Mouse (Mus musculus) cerebral cortex, adult 2 months (tissue): ENCODE measurements around the gene Rps19.

Experiments used
- WGBS: fragments of 180-500 bp; shearing (Covaris S2); methylation state at CpG from one replicate; pipeline ENCODE4 v1.1.7; 2018; 5-methylcytosine and 5-hydroxymethylcytosine counted together

Gene Rps19

DNA sequence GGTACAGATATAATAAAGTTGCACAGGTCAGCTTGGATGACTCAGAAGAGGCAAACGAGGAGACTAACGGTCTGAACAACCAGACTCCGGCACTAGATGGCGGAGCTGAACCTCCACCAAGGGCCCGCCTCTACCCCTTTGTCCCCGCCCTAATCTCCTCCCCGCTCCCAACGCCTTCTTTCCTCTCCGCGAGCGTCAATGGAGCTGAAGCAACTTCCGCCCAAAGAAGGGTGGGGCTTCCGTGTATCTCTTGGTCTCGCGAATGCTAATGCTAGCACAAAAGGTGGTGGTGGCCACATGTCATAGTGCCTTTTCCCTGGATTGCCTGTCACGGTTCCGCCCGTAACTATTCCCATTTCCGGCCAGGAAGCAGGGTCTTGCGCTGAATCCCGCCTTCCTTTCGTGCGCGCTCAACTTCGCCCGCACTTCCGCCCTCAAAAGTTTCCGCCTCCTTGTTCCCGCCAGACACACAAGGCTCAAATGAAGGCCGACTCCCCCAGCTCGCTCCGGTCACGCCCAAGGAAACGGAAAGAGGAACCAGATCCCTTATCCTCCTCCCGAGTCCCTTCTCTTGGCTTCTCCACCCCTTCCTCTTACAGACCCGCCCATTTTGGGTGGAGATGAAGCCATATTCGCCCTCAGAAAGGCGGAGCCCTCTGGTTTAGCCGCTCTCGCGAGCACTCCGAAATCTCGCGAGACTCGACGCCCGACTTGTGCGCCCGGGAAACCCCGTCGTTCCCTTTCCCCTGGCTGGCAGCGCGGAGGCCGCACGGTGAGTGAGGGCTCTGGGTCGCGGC lies at the start of gene Rps19:
Rps19 (plus strand) TSS at position 476 of the 797 bp plus-strand sequence.
- WGBS: under 1% methylated on average over 57 of the region's 57 CpGs

DNA sequence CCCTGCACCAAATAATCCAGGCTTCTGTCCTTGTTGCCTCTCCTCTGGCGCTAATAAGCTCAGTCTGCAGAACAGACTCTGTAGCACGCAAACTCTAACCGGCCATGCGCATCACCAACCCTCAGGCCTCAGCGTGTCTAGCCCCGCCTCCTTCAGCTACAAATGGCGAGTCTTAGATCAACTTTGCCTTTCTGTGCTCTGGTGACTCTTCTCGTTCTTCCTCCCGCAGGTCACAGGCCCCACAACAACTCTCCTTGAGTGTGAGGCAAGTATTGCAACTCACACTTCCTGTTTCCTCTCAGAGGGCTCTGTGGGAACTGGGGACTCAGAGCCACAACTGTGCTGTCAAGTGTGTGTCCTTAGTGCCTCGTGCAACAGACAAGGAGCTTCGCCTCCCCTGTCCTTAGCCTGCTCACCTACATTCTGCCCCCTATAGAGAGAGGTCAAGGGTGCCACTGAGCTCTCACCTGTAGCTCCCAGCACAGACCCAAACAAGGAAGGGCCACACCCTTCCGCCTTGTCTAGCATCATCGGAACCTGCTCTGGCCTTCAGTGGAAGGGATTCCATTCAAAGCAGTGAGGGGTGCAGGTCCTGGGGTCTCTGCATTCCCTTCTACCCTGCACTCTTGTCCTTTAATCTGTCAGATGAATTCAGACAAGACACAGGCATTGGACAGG lies 45.3 kb upstream of the Rps19 start:
- WGBS: 71% methylated on average over 13 of the region's 13 CpGs

DNA sequence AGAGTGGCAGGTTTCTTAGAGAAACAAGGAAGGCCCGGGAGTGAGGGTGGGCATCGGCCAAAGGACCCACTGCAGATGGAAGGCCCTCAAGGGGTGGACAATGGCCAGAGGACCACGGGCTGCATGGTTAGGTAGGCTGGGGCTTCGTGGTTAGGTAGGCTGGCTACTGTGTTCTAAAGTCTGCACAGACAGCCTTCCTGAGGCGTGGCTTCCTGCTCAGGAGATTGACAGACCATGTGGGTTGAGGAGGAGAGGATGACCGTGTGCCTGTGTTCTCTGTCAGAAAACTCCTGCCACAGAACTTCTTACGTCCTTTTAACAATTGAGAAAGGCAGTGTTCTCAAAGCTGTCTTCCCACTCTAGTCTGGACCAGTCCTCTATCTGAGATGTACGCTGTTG lies 44.8 kb upstream of the Rps19 start:
- 82% methylated on average over 8 of the region's 8 CpGs for WGBS

DNA sequence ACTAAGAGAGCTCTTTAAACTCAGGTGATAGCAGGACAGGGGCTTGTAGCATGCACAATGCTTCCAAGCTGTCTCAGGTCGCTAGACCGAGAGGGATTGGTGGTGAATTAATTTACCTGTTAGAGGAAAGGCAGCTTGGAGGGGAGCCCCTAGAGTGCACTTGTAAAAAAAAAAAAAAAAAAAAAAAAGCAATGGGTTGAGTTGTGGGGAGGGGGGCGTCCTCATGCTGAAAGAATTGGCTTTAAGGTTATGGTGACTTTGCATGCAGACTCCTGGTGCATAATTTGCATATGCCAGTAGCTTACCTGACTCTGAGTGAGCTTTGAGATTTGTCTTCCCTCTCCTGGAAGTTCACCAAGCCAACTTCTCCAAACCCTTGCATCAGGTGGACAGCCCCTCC lies 43.8 kb upstream of the Rps19 start:
- 76% methylated on average over 3 of the region's 3 CpGs for WGBS

DNA sequence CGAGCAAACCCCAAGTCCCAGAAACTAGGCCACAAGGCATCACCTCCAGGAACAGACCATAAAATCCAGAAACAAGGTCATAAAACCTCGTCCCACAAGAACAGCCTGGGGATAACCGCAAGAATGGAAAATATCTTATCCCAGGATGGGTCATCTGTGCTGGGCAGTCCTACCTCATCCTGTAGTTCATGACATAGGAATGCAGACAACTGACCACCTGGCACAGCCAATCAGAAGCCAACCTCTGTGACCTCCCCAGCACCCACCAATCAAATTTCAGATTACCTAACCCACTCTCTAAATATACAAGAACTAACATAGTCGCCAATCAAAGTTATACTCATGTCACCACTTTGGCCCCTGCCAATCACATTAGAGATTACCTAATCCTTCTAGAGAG lies 43.2 kb upstream of the Rps19 start:
- 86% methylated on average over 4 of the region's 4 CpGs for WGBS

DNA sequence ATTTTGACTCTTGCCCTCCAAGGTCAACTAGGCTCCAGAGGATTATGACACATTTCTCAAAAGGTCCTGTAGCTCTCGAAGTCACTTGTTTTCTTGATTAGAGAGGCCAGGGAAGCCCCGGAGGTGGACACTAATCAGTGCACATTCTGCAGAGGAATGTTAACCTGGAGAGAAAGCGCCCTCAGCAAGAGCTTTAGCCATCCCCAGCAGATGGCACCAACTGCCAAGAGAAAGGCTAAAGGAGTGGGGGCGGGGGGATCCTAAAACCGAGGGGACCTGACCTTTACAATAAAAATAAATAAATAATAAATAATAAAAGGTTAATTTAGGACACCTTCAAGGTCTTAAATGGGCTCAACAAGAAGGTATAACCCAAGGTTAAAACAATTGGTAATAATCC lies 40.0 kb upstream of the Rps19 start:
- WGBS: 47% methylated on average over 5 of the region's 5 CpGs

DNA sequence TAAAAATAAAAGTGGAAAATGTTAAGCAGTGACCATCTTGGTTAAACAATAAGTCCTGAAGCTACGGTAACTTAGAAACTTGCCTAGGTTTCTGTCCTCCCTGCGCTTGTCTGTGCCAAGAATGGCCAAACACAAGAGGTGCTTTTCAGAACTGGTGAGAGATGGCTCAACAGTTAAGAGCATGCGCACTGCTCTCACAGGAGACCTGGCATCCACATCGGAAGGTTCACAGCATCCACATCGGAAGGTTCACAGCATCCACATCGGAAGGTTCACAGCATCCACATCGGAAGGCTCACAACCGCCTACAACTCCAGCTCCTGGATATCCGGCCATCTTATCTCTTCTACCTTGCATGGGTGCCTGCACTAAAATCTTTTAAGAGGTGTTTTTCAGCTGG lies 39.0 kb upstream of the Rps19 start:
- WGBS: 89% methylated on average over 9 of the region's 9 CpGs

DNA sequence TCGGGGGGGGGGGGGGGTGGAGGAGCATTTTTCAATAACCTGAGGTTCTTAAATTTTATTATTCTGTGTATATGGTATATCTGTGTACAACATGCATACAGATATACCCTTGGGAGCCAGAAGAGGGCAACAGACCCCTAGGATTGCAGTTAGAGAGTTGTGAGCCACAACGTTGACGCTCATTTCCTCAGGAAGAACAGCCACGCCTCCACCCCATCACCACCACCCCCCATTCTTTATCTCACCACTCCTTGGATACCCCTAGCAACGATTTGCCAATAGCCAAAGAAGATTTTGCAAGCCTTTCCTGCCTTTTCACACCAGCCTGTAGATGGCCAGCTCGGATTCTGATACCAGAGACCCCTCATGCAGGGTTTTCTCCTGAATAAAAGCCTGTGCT lies 38.5 kb upstream of the Rps19 start:
- WGBS: 16% methylated on average over 6 of the region's 6 CpGs

DNA sequence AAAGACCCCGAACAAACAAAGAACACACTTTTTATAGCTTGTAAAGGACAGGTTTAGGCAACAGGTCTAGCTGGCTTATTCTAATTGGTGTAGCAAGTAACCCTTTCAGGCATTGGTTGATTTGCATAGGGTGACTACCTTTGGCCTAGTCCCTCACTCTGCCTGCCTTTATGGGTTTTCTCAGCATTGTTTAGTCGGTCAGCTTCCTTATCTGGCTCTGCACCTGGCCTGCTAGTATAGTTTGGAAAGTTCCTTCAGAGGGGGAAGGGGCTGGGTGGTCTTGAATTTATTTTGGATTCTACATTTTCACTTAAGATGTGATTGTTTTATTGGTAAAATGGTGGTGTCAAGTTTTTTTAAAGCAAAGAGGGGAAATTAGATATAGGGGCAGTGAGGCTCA lies 37.6 kb upstream of the Rps19 start:
- WGBS: 45% methylated on average over 2 of the region's 2 CpGs

DNA sequence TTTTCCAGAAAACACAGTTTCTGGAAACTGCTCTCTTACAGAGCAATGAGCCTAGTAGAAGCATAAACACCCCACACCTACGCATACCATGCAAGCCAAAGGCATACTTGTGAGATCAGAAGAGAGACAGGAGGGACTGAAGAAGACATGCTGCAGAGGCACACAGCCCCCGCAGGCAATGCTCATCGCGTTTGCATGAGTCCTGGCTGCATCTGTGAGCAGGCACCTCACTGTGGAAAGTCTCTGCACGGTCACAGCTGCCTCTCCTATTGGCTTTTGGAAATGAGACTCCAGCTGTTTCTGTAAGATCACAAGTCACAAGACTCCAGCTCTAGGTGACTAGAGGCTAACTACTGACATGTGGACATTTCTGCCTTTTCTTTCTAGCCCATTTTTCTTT lies 34.0 kb upstream of the Rps19 start:
- WGBS: 31% methylated on average over 5 of the region's 5 CpGs

DNA sequence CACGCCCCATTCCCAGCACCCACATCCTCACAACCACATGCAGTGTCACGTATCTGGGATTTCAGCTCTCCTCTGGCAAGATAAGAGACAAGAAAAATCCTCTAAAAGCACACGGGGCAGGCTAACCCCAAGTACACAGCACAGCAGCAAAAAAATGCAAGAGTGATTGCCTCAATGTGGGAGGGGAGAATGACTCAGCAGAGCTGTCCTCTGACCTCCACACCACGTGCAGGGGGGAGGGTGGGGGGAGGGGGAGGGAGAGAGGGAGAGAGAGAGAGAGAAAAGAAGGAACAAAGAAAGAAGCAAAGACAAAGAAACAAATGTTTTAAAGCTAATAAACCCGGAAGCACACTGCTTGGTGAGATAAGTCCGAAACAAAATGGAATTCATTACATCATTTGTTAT lies 33.3 kb upstream of the Rps19 start:
- 41% methylated on average over 6 of the region's 6 CpGs for WGBS

DNA sequence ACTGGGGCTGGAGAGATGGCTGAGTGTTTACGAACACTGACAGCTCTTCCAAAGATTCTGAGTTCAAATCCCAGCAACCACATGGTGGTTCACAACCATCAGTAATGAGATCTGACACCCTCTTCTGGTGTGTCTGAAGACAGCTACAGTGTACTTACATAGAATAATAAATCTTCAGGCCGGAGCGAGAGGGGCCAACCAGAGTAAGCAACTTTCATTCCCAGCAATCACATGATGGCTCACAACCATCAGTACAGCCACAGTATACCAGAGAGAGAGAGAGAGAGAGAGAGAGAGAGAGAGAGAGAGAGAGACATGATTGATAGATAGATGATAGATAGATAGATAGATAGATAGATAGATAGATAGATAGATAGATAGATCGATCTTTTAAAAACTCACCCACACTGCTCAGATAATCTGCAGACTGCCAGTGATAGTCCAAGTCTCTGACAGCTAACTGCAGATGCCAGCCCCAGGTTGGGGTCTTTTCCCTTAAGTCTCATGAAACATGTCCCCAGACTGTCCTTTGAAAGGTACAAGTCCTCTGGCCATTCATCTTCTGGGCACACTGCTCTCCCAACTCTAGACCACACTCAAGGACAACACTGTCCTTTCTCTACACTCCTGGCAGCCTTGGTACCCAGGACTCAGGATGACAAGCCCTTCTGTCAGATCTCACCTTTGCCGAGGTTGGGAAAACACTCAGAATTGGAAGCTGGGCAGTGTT lies 32.4 kb upstream of the Rps19 start:
- WGBS: 85% methylated on average over 5 of the region's 5 CpGs

DNA sequence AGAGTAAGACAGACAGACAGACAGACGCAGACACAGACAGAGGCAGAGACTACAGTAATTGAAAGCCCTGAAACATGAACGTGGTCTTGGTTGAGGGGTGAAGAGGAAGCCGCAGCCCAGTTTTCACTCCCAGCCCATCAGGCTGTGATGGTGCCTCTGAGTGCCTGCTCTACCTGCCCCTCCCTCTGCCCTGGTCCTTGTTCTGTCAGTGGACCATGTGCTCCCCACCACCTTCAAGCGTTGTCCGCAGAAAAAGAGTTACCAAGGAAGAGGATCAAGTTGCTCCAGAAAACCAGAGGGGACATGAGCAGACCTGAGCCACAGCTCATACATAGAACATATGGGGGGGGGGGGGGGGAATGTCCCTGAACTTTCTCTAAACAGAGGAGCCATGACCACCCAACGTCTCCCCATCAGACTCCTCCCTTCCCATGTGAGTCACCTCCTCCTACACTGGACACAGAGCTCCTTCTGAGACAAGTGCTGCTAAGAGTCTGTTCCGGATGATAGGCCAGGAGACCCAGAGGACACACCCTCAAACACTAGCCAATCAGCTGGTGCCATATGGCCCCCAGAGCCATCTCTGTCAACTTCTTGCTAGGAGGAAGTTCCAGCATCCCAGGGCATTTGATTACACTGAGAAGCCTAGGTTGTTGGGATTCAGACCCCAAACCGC lies 31.5 kb upstream of the Rps19 start:
- WGBS: 74% methylated on average over 8 of the region's 8 CpGs

DNA sequence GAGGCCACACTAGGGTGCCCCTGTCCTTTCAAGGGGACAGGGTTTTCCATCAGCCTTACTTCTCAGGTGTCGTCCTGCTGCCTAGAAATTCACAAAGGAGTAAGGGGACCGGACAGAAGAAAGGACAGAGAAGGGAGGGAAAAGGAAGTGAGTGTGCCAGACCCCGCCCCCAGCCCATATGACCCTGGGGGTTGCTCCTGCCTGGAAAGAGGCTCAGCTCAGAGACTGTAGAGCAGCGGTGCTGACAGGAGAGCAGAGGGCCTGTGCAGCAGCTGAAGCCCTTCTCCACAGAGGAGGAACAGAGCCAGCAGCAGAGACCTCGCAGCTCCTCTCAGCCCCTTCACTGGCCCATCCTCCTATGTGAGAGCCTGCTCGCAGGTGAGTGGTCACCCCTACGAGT lies 30.5 kb upstream of the Rps19 start:
- 79% methylated on average over 7 of the region's 7 CpGs for WGBS

DNA sequence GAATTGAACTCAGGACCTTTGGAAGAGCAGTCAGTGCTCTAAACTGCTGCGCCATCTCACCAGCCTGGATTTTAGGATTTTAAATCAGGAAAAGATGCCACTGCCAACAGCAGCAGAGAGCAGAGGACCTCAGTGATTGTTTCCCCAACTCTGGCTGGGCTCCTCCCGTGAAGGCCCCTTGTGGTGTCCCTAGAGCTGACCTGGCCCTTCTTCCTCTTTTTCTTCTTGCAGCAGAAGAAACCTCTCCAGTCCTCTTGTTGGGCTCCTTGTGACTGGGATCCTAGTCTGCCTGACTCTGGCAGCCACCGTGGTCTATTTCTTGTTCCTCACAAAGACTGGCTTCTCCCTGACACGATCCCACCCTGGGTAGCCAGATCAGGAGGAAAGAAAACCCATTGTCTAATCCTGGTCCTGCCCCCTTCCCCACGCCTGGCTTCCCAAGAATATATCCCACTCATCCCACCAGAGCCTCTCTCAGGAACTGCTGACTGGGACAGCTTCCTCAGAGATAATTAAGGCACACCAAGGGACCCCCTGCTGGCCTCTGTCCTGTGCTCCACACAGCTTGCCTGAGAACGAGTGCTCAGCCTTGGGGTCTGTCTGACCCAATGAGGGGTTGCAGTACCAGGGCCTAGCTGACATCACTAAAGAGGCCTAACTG lies 27.6 kb upstream of the Rps19 start:
- WGBS: 61% methylated on average over 6 of the region's 6 CpGs

DNA sequence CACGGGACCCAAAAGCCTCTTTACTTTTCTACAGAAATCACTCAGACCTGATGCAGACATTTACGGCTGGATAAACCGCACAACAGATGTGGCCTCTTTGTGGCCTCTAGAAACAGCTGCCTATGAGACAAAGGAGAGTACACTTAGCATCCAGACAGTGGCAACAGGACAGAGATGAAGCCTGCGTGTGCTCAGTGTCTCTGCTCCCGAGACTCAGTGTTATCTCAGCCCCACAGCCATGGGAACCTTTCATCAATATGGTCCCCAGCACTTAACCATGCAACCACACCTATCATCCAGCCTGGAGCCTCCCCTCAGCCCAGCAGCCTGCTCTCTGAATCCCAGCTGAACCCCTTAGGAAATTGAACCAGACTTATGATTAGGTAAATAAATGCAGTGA lies 24.9 kb upstream of the Rps19 start:
- WGBS: 83% methylated on average over 5 of the region's 5 CpGs

DNA sequence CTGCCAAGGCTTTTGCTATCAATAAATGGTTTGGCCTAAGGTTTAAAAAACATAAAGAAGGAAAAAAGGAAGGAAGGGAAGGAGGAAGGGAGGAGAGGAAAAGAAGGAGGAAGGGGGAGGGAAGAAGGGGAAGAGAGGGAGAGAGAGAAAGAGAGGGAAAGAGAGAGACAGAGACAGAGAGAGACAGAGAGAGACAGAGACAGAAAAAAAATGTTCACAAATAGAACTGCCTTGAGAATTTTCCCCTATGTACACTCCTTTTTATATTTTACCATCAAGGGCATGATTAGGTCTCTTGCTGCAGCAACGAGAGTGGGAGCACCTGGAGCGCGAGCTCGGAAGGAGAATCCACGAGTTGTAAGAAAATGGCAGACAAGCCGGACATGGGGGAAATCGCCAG lies 22.3 kb upstream of the Rps19 start, which contains the start of gene Gm9844:
Gm9844 (plus strand) TSS at position 301 of the 400 bp plus-strand sequence.
- 91% methylated on average over 7 of the region's 7 CpGs for WGBS

DNA sequence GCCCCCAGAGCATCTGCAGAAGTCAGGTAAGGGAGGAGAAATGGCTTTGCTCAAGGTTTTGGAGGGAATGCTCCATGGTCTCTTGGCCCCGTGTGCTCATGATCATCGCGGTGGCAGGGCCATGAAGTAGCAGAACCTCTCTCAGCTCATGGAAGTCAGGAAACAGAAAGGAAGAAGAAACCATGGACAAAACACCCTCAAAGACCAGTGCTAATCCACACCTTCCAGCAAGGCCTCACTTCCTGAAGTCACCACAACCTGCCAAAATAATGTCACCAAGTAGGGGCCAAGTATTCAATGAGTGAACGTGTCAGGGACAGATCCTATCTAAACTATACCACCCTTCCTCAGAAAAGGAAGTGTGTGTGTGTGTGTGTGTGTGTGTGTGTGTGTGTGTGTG lies 21.3 kb upstream of the Rps19 start:
- 85% methylated on average over 4 of the region's 4 CpGs for WGBS

DNA sequence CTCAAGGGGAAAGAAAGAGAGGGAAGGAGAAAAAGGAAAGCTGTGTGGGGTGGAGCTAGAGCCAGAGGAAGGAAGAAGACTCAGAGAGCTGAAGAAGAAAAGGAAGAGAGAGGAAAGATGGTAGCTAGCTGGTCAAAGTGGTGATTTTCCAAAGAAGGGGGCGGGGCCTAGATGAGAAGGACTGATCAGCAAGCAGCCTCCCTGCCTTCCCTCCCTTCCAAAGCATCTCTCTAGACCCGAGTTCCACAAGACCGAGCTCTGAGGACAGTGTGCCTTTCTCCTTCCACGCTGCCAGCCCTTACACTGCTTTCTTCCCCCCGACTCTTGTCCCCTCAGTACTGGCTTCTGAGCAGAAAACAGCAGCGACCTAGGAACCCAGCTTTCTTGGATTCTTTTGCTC lies 20.0 kb upstream of the Rps19 start:
- WGBS: 53% methylated on average over 6 of the region's 6 CpGs

DNA sequence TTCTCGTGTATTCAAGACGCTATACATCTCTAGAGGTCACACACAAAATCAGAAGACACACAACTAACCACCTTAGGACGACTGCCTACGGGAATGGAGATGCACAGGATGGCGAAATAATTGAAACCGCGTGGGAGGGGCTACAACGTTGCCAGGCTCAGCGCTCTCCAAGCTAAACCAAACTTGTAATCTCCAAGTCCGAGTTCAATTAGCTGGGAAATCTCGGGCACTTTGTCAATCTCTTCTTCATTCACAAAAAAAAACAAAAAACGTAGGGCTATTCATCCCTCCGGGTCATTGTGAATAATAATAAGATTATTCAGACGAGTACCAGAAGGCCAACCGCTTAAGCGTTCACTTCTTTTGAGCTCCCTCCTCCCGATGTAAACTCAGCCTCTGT lies 15.1 kb upstream of the Rps19 start:
- 39% methylated on average over 17 of the region's 17 CpGs for WGBS

DNA sequence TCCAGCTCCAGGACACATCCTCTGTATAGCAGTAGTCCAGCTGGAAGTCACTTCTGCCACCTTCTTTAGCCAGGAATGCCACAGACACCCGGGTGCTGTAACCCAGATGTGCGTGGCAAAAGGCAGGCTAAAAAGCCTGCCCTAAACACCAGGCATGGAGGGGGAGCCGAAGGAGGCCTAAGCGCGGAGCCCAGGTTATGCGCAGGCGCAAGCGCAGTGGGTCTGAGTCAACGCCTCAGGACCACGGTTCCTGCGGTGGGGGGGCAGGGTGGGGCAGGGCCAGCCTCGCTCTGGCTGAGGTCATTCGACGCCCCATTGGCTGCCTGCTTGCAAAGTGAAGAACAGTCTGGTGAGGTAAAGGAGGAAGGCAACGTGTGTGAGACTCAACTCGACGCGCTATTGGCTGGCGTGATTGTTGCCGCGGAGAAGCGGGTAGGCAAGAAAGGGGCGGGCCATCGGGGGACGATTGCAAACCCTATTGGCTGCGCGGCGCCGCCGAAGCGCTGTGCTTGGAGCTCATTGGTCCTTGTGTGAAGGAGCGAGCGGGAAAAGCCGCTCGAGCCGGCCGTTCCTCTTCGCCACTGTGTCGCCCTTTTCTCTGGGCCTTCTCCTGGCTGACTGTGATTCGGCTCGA lies 14.5 kb upstream of the Rps19 start, which contains the start of the genes Lypd4 and Dmrtc2:
Lypd4 (minus strand) TSS at position 410 of the 634 bp plus-strand sequence.
Dmrtc2 (plus strand) TSS at position 526 of the 634 bp plus-strand sequence.
- WGBS: 56% methylated on average over 41 of the region's 41 CpGs
